10 mouse cellular contexts compared by ENCODE assay signal in genomic region chr2:32559570-32559969, GRCm38 (mm10). TPM values are rescaled to one million over a fixed set of nuclear protein-coding genes. Genes with fewer than 3 reads are reported as not detected.
DNase-seq lines count a peak whose midpoint lies in the region; ATAC-seq lines count a peak whose summit lies in the region.
"Had no signal": no experiment of that assay in that cellular context is flagged by ENCODE, and none has a peak within 500 bp of the region (broad histone marks: within the 10 kb centered on the region; RNA-seq: fewer than 3 reads in every experiment).

No protein-coding gene starts in this region.

- ATAC-seq in hindbrain, embryonic 15.5 days (ENCODE audit: low FRiP score, low read depth) = peak; percentile 87
- peak; percentile 94 for ATAC-seq in neural tube, embryonic 11.5 days (ENCODE audit: insufficient read depth, low FRiP score, low TSS enrichment)
- ATAC-seq in liver, embryonic 12.5 days = no peak
- ATAC-seq: activated CD4-positive, CD25-positive, alpha-beta regulatory T cell, adult 4 months had no signal

- 59% methylated on average over 5 of the region's 5 CpGs for WGBS in heart, embryonic 10.5 days
- 14% methylated on average over 5 of the region's 5 CpGs for WGBS in hindbrain, embryonic 15.5 days
- 35% methylated on average over 5 of the region's 5 CpGs for WGBS in neural tube, embryonic 11.5 days
- WGBS in liver, embryonic 12.5 days (ENCODE audit: insufficient replicate concordance) = 75% methylated on average over 5 of the region's 5 CpGs

- no peak overlapping the region for H3K4me2 ChIP-seq in hindbrain, embryonic 15.5 days
- H3K4me2 ChIP-seq in neural tube, embryonic 11.5 days (ENCODE audit: low read depth) = no peak overlapping the region; the same call in 1 of the 2 replicates
- no peak overlapping the region for H3K4me2 ChIP-seq in liver, embryonic 12.5 days

- peaks cover 22% of the 10 kb centered on the region for H3K4me1 ChIP-seq in heart, embryonic 10.5 days
- peaks cover 39% of the 10 kb centered on the region for H3K4me1 ChIP-seq in hindbrain, embryonic 15.5 days (replicated peaks)
- H3K4me1 ChIP-seq in neural tube, embryonic 11.5 days (ENCODE audit: control insufficient read depth, insufficient read depth, low read length) = peaks cover 23% of the 10 kb centered on the region
- peaks cover 23% of the 10 kb centered on the region for H3K4me1 ChIP-seq in liver, embryonic 12.5 days

- H3K27ac ChIP-seq in heart, embryonic 10.5 days = peak overlapping the region; percentile 67; the same call in 1 of the 2 replicates
- H3K27ac ChIP-seq in hindbrain, embryonic 15.5 days (replicated peaks) = peak overlapping the region; percentile 64
- H3K27ac ChIP-seq in neural tube, embryonic 11.5 days (ENCODE audit: low read depth, low read length) = peak overlapping the region; percentile 92
- no peak overlapping the region for H3K27ac ChIP-seq in liver, embryonic 12.5 days

- no peak overlapping the region for H3K4me3 ChIP-seq in heart, embryonic 10.5 days
- H3K4me3 ChIP-seq in hindbrain, embryonic 15.5 days = no peak overlapping the region
- H3K4me3 ChIP-seq in neural tube, embryonic 11.5 days (ENCODE audit: low read depth, low read length) = no peak overlapping the region
- H3K4me3 ChIP-seq in liver, embryonic 12.5 days = no peak overlapping the region

- H3K36me3 ChIP-seq in heart, embryonic 10.5 days = peaks cover 48% of the 10 kb centered on the region
- peaks cover 9% of the 10 kb centered on the region; the same call in 1 of the 2 replicates for H3K36me3 ChIP-seq in hindbrain, embryonic 15.5 days
- H3K36me3 ChIP-seq in neural tube, embryonic 11.5 days (ENCODE audit: control insufficient read depth, insufficient read depth, low read length) = peaks cover 5% of the 10 kb centered on the region; the same call in 1 of the 2 replicates
- H3K36me3 ChIP-seq in liver, embryonic 12.5 days = 0 out of 2 replicates have a peak, but pooled peaks cover 5% of the 10 kb centered on the region

- H3K9ac ChIP-seq in hindbrain, embryonic 15.5 days = 0 out of 2 replicates have a peak overlapping the region, but pooled peaks have one; percentile 9
- H3K9ac ChIP-seq in neural tube, embryonic 11.5 days (ENCODE audit: low read length) = peak overlapping the region; percentile 38
- H3K9ac ChIP-seq in liver, embryonic 12.5 days = no peak overlapping the region

- no peaks in the 10 kb centered on the region for H3K9me3 ChIP-seq in heart, embryonic 10.5 days
- H3K9me3 ChIP-seq in hindbrain, embryonic 15.5 days = no peaks in the 10 kb centered on the region
- H3K9me3 ChIP-seq in neural tube, embryonic 11.5 days (ENCODE audit: control insufficient read depth, low read length) = no peaks in the 10 kb centered on the region
- H3K9me3 ChIP-seq in liver, embryonic 12.5 days (replicated peaks) = no peaks in the 10 kb centered on the region

- DNase-seq in heart, embryonic 10.5 days (ENCODE audit: low spot score) = no peak
- DNase-seq in heart, adult 18-20 months = no peak
- peak; percentile 76 for DNase-seq in embryo, embryonic 11 days
- peak; percentile 77 for DNase-seq in neural tube, embryonic 11.5 days (ENCODE audit: low spot score)
- DNase-seq in urinary bladder, postnatal 14 days (ENCODE audit: low spot score) = no peak
- DNase-seq in urinary bladder, postnatal 4 days (ENCODE audit: low spot score in 2 of 2) = no peak

- no peaks in the 10 kb centered on the region for H3K27me3 ChIP-seq in heart, embryonic 10.5 days (ENCODE audit: insufficient read depth, poor library complexity, severe bottlenecking)
- no peaks in the 10 kb centered on the region for H3K27me3 ChIP-seq in hindbrain, embryonic 15.5 days
- H3K27me3 ChIP-seq in neural tube, embryonic 11.5 days (ENCODE audit: control insufficient read depth, insufficient read depth, low read length) = no peaks in the 10 kb centered on the region
- H3K27me3 ChIP-seq in liver, embryonic 12.5 days (replicated peaks) = no peaks in the 10 kb centered on the region

RNA-seq across cellular contexts. Expression of gene Dpm2, which starts 11.1 kb away (rescaled TPM):
- 87.4 and 92.5 TPM in 2 replicates for polyA plus RNA-seq in heart, embryonic 10.5 days (2016; fragmentation: Nextera tagmentation; extraction: Ambion mirVana)
- 10 to 100 TPM; 14.0 to 20.2 TPM for total RNA-seq in heart, adult 18-20 months (2021)
- 138 and 140 TPM in 2 replicates for polyA plus RNA-seq in hindbrain, embryonic 15.5 days (2015; fragmentation: Nextera tagmentation; extraction: Ambion mirVana)
- polyA plus RNA-seq in neural tube, embryonic 11.5 days (2014; fragmentation: Nextera tagmentation; extraction: Ambion mirVana) = 110 and 111 TPM in 2 replicates
- polyA plus RNA-seq in liver, embryonic 12.5 days (2016; fragmentation: Nextera tagmentation; extraction: Ambion mirVana) = 69.5 and 73.8 TPM in 2 replicates

RNA-seq across cellular contexts. Expression of gene Pip5kl1, which starts 15.0 kb away (rescaled TPM):
- polyA plus RNA-seq in heart, embryonic 10.5 days (2016; fragmentation: Nextera tagmentation; extraction: Ambion mirVana) = 0.43 and 1.1 TPM in 2 replicates
- not detected for total RNA-seq in heart, adult 18-20 months (2021)
- 11.9 and 15.3 TPM in 2 replicates for polyA plus RNA-seq in hindbrain, embryonic 15.5 days (2015; fragmentation: Nextera tagmentation; extraction: Ambion mirVana)
- polyA plus RNA-seq in neural tube, embryonic 11.5 days (2014; fragmentation: Nextera tagmentation; extraction: Ambion mirVana) = 2.6 and 3.6 TPM in 2 replicates
- polyA plus RNA-seq in liver, embryonic 12.5 days (2016; fragmentation: Nextera tagmentation; extraction: Ambion mirVana) = 0.13 TPM in 1 of 2 replicates, not detected in the other
- total RNA-seq: monocyte, adult 5-6 weeks had no signal
- polyA plus RNA-seq: activated CD4-positive, CD25-positive, alpha-beta regulatory T cell, adult 4 months had no signal

RNA-seq across cellular contexts. Expression of gene 9430097D07Rik, which starts 15.9 kb away (rescaled TPM):
- polyA plus RNA-seq in heart, embryonic 10.5 days (2016; fragmentation: Nextera tagmentation; extraction: Ambion mirVana) = 0.09 and 0.15 TPM in 2 replicates
- not detected for total RNA-seq in heart, adult 18-20 months (2021)
- polyA plus RNA-seq in hindbrain, embryonic 15.5 days (2015; fragmentation: Nextera tagmentation; extraction: Ambion mirVana) = 0.79 and 0.87 TPM in 2 replicates
- 0.25 and 0.58 TPM in 2 replicates for polyA plus RNA-seq in neural tube, embryonic 11.5 days (2014; fragmentation: Nextera tagmentation; extraction: Ambion mirVana)
- not detected in 2 replicates for polyA plus RNA-seq in liver, embryonic 12.5 days (2016; fragmentation: Nextera tagmentation; extraction: Ambion mirVana)
- total RNA-seq: monocyte, adult 5-6 weeks had no signal
- polyA plus RNA-seq: activated CD4-positive, CD25-positive, alpha-beta regulatory T cell, adult 4 months had no signal

RNA-seq across cellular contexts. Expression of gene Fam102a, which starts 24.4 kb away (rescaled TPM):
- 5.9 and 8.3 TPM in 2 replicates for polyA plus RNA-seq in heart, embryonic 10.5 days (2016; fragmentation: Nextera tagmentation; extraction: Ambion mirVana)
- total RNA-seq in heart, adult 18-20 months (2021) = 1 to 10 TPM; 4.9 to 5.9 TPM
- 7.5 and 9.5 TPM in 2 replicates for polyA plus RNA-seq in hindbrain, embryonic 15.5 days (2015; fragmentation: Nextera tagmentation; extraction: Ambion mirVana)
- polyA plus RNA-seq in neural tube, embryonic 11.5 days (2014; fragmentation: Nextera tagmentation; extraction: Ambion mirVana) = 13.1 and 13.2 TPM in 2 replicates
- polyA plus RNA-seq in liver, embryonic 12.5 days (2016; fragmentation: Nextera tagmentation; extraction: Ambion mirVana) = 2.4 and 2.5 TPM in 2 replicates

RNA-seq across cellular contexts. Expression of gene St6galnac4, which starts 27.3 kb away (rescaled TPM):
- polyA plus RNA-seq in heart, embryonic 10.5 days (2016; fragmentation: Nextera tagmentation; extraction: Ambion mirVana) = 39.8 and 49.0 TPM in 2 replicates
- 10 to 100 TPM; 14.7 to 16.1 TPM for total RNA-seq in heart, adult 18-20 months (2021)
- 41.2 and 41.9 TPM in 2 replicates for polyA plus RNA-seq in hindbrain, embryonic 15.5 days (2015; fragmentation: Nextera tagmentation; extraction: Ambion mirVana)
- 20.9 and 21.8 TPM in 2 replicates for polyA plus RNA-seq in neural tube, embryonic 11.5 days (2014; fragmentation: Nextera tagmentation; extraction: Ambion mirVana)
- polyA plus RNA-seq in liver, embryonic 12.5 days (2016; fragmentation: Nextera tagmentation; extraction: Ambion mirVana) = 17.5 and 18.9 TPM in 2 replicates

Comparison
In these comparisons a context has a peak if more than half of its experiments do, and no peak if none do; other contexts are left out.
1. DNase-seq: peak in embryo, embryonic 11 days (single experiment) and neural tube, embryonic 11.5 days (single experiment); none in heart, embryonic 10.5 days (single experiment), heart, adult 18-20 months (0 of 2), urinary bladder, postnatal 14 days (single experiment) and urinary bladder, postnatal 4 days (0 of 2).